Mouse (Mus musculus): ENCODE measurements around the gene Gm39566. TPM values are rescaled to one million over a fixed set of nuclear protein-coding genes. Genes with fewer than 3 reads are reported as not detected.

Gm39566 gene
- polyA plus RNA-seq, 1 experiment from 2014 or later, result not detected

- H3K36me3 ChIP-seq (ENCODE audit: control insufficient read depth, insufficient read depth, low read length), result no peaks in the 10 kb centered on the region; the same call in 1 of the 2 replicates
- H3K4me1 ChIP-seq (replicated peaks; ENCODE audit: control insufficient read depth, insufficient read depth, low read length), result no peaks in the 10 kb centered on the region
- no peaks in the 10 kb centered on the region for H3K27me3 ChIP-seq (ENCODE audit: control insufficient read depth, insufficient read depth, low read length)
- DNase-seq (ENCODE audit: low spot score), result no peak
- no peak for ATAC-seq (replicated peaks; ENCODE audit: low FRiP score)
- no peak overlapping the region for H3K9ac ChIP-seq (ENCODE audit: low read length)
- no peak overlapping the region for H3K27ac ChIP-seq (ENCODE audit: low read depth, low read length)
- H3K9me3 ChIP-seq (ENCODE audit: control insufficient read depth, low read length), result 0 out of 2 replicates have a peak, but pooled peaks cover 2% of the 10 kb centered on the region
- H3K4me2 ChIP-seq (ENCODE audit: low read depth, low read length, severe bottlenecking), result no peak overlapping the region
- H3K4me3 ChIP-seq (ENCODE audit: low read depth, low read length), result no peak overlapping the region
- 92% methylated on average over 8 of the region's 8 CpGs for WGBS
These were observed 3.8 kb upstream of the Gm39566 start for GRCm38 (mm10) chr11:69818871-69819270.

GRCm38 (mm10) chr11:69818365-69818764, 3.3 kb upstream of the Gm39566 start, which contains the start of gene Spem2:
TSS of gene Spem2 (minus strand) at chr11:69818465.
- Histone ChIP-seq H3K4me3 (ENCODE audit: low read depth, low read length) (no peak within 1 kb of the TSS), H3K4me1 (replicated peaks; ENCODE audit: control insufficient read depth, insufficient read depth, low read length) (no peaks in the 10 kb centered on the region), H3K9ac (ENCODE audit: low read length) (no peak within 1 kb of the TSS), H3K9me3 (ENCODE audit: control insufficient read depth, low read length) (0 out of 2 replicates have a peak, but pooled peaks cover 2% of the 10 kb centered on the region), H3K27ac (ENCODE audit: low read depth, low read length) (no peak within 1 kb of the TSS), H3K4me2 (ENCODE audit: low read depth, low read length, severe bottlenecking) (no peak within 1 kb of the TSS), H3K36me3 (ENCODE audit: control insufficient read depth, insufficient read depth, low read length) (no peaks in the 10 kb centered on the region; the same call in 1 of the 2 replicates), H3K27me3 (ENCODE audit: control insufficient read depth, insufficient read depth, low read length) (no peaks in the 10 kb centered on the region)
- no peak for ATAC-seq (replicated peaks; ENCODE audit: low FRiP score)
- 83% methylated on average over 2 of the region's 2 CpGs for WGBS
- no peak for DNase-seq (ENCODE audit: low spot score)

GRCm38 (mm10) chr11:69816520-69816919, 1.4 kb upstream of the Gm39566 start:
- no peaks in the 10 kb centered on the region for H3K27me3 ChIP-seq (ENCODE audit: control insufficient read depth, insufficient read depth, low read length)
- H3K9me3 ChIP-seq (ENCODE audit: control insufficient read depth, low read length), result 0 out of 2 replicates have a peak, but pooled peaks cover 2% of the 10 kb centered on the region
- no peak overlapping the region for H3K4me2 ChIP-seq (ENCODE audit: low read depth, low read length, severe bottlenecking)
- no peaks in the 10 kb centered on the region for H3K4me1 ChIP-seq (replicated peaks; ENCODE audit: control insufficient read depth, insufficient read depth, low read length)
- H3K36me3 ChIP-seq (ENCODE audit: control insufficient read depth, insufficient read depth, low read length), result no peaks in the 10 kb centered on the region; the same call in 1 of the 2 replicates
- H3K9ac ChIP-seq (ENCODE audit: low read length), result no peak overlapping the region
- DNase-seq (ENCODE audit: low spot score) (no peak), ATAC-seq (replicated peaks; ENCODE audit: low FRiP score) (no peak)
- H3K4me3 ChIP-seq (ENCODE audit: low read depth, low read length), result no peak overlapping the region
- H3K27ac ChIP-seq (ENCODE audit: low read depth, low read length), result no peak overlapping the region
- 93% methylated on average over 12 of the region's 12 CpGs for whole genome bisulfite sequencing

- no peak overlapping the region for H3K27ac ChIP-seq (ENCODE audit: low read depth, low read length)
- H3K4me1 ChIP-seq (replicated peaks; ENCODE audit: control insufficient read depth, insufficient read depth, low read length), result no peaks in the 10 kb centered on the region
- H3K4me2 ChIP-seq (ENCODE audit: low read depth, low read length, severe bottlenecking), result no peak overlapping the region
- no peak for ATAC-seq (replicated peaks; ENCODE audit: low FRiP score)
- H3K4me3 ChIP-seq (ENCODE audit: low read depth, low read length), result no peak overlapping the region
- H3K9ac ChIP-seq (ENCODE audit: low read length), result no peak overlapping the region
- DNase-seq (ENCODE audit: low spot score), result no peak
- H3K27me3 ChIP-seq (ENCODE audit: control insufficient read depth, insufficient read depth, low read length), result peaks cover 8% of the 10 kb centered on the region
- H3K9me3 ChIP-seq (ENCODE audit: control insufficient read depth, low read length), result no peaks in the 10 kb centered on the region; the same call in 1 of the 2 replicates
- no peaks in the 10 kb centered on the region for H3K36me3 ChIP-seq (ENCODE audit: control insufficient read depth, insufficient read depth, low read length)
These were observed 4.8 kb downstream of the Gm39566 start for GRCm38 (mm10) chr11:69810280-69810679.

- WGBS, result 86% methylated on average over 2 of the region's 2 CpGs
- no peak overlapping the region for H3K27ac ChIP-seq (ENCODE audit: low read depth, low read length)
These were observed 7.5 kb downstream of the Gm39566 start for GRCm38 (mm10) chr11:69807641-69808040.

GRCm38 (mm10) chr11:69806378-69806777, 8.7 kb downstream of the Gm39566 start:
- no peak overlapping the region for H3K9ac ChIP-seq (ENCODE audit: low read length)
- 86% methylated on average over 4 of the region's 4 CpGs for WGBS
- H3K27me3 ChIP-seq (ENCODE audit: control insufficient read depth, insufficient read depth, low read length), result peaks cover 42% of the 10 kb centered on the region
- peaks cover 29% of the 10 kb centered on the region for H3K4me1 ChIP-seq (replicated peaks; ENCODE audit: control insufficient read depth, insufficient read depth, low read length)
- no peak overlapping the region for H3K27ac ChIP-seq (ENCODE audit: low read depth, low read length)
- H3K36me3 ChIP-seq (ENCODE audit: control insufficient read depth, insufficient read depth, low read length), result no peaks in the 10 kb centered on the region
- no peak for ATAC-seq (replicated peaks; ENCODE audit: low FRiP score)
- no peak overlapping the region for H3K4me2 ChIP-seq (ENCODE audit: low read depth, low read length, severe bottlenecking)
- no peaks in the 10 kb centered on the region; the same call in 1 of the 2 replicates for H3K9me3 ChIP-seq (ENCODE audit: control insufficient read depth, low read length)
- H3K4me3 ChIP-seq (ENCODE audit: low read depth, low read length), result no peak overlapping the region
- DNase-seq (ENCODE audit: low spot score), result no peak

More at GRCm38 (mm10) chr11:69807641-69808040, 7.5 kb downstream of the Gm39566 start:
- no peak overlapping the region for H3K4me3 ChIP-seq (ENCODE audit: low read depth, low read length)
- DNase-seq (ENCODE audit: low spot score), result no peak
- H3K36me3 ChIP-seq (ENCODE audit: control insufficient read depth, insufficient read depth, low read length), result no peaks in the 10 kb centered on the region
- H3K9ac ChIP-seq (ENCODE audit: low read length), result no peak overlapping the region
- no peak for ATAC-seq (replicated peaks; ENCODE audit: low FRiP score)
- no peak overlapping the region for H3K4me2 ChIP-seq (ENCODE audit: low read depth, low read length, severe bottlenecking)
- peaks cover 22% of the 10 kb centered on the region for H3K4me1 ChIP-seq (replicated peaks; ENCODE audit: control insufficient read depth, insufficient read depth, low read length)
- no peaks in the 10 kb centered on the region; the same call in 1 of the 2 replicates for H3K9me3 ChIP-seq (ENCODE audit: control insufficient read depth, low read length)
- peaks cover 30% of the 10 kb centered on the region for H3K27me3 ChIP-seq (ENCODE audit: control insufficient read depth, insufficient read depth, low read length)

- Histone ChIP-seq H3K9ac (ENCODE audit: low read length) (no peak within 1 kb of the TSS), H3K4me2 (ENCODE audit: low read depth, low read length, severe bottlenecking) (no peak within 1 kb of the TSS), H3K27ac (ENCODE audit: low read depth, low read length) (no peak within 1 kb of the TSS), H3K36me3 (ENCODE audit: control insufficient read depth, insufficient read depth, low read length) (no peaks in the 10 kb centered on the region), H3K4me3 (ENCODE audit: low read depth, low read length) (no peak within 1 kb of the TSS; the same call in 1 of the 2 replicates), H3K4me1 (replicated peaks; ENCODE audit: control insufficient read depth, insufficient read depth, low read length) (peaks cover 35% of the 10 kb centered on the region), H3K27me3 (ENCODE audit: control insufficient read depth, insufficient read depth, low read length) (peaks cover 44% of the 10 kb centered on the region), H3K9me3 (ENCODE audit: control insufficient read depth, low read length) (no peaks in the 10 kb centered on the region; the same call in 1 of the 2 replicates)
- no peak for DNase-seq (ENCODE audit: low spot score)
- 5% methylated on average over 29 of the region's 29 CpGs for WGBS
- ATAC-seq (replicated peaks; ENCODE audit: low FRiP score), result no peak
These were observed 9.9 kb downstream of the Gm39566 start, which contains the start of gene Tmem102 for GRCm38 (mm10) chr11:69804972-69805909. TSS of gene Tmem102 (minus strand) at chr11:69805624.

GRCm38 (mm10) chr11:69804652-69804940, 10.5 kb downstream of the Gm39566 start:
- Histone ChIP-seq H3K36me3 (ENCODE audit: control insufficient read depth, insufficient read depth, low read length) (no peaks in the 10 kb centered on the region), H3K9me3 (ENCODE audit: control insufficient read depth, low read length) (no peaks in the 10 kb centered on the region; the same call in 1 of the 2 replicates), H3K27me3 (ENCODE audit: control insufficient read depth, insufficient read depth, low read length) (peaks cover 44% of the 10 kb centered on the region), H3K4me1 (replicated peaks; ENCODE audit: control insufficient read depth, insufficient read depth, low read length) (peaks cover 35% of the 10 kb centered on the region), H3K4me2 (ENCODE audit: low read depth, low read length, severe bottlenecking) (no peak overlapping the region), H3K9ac (ENCODE audit: low read length) (no peak overlapping the region), H3K27ac (ENCODE audit: low read depth, low read length) (no peak overlapping the region), H3K4me3 (ENCODE audit: low read depth, low read length) (no peak overlapping the region; the same call in 1 of the 2 replicates)
- WGBS, result 5% methylated on average over 12 of the region's 12 CpGs
- ATAC-seq (replicated peaks; ENCODE audit: low FRiP score) (no peak), DNase-seq (ENCODE audit: low spot score) (no peak)

Data from forebrain, embryonic 11.5 days (tissue).